Mouse (Mus musculus): ENCODE measurements around the gene Rnf150.

- TF ChIP-seq ZKSCAN1 (IDR thresholded peaks at IDR 0.05; ENCODE audit: low read depth, low read length), result no peak
- TF ChIP-seq CHD2 (IDR thresholded peaks at IDR 0.05; ENCODE audit: low read length), result no peak
- no peak for TF ChIP-seq POLR2A (IDR thresholded peaks at IDR 0.05; ENCODE audit: control insufficient read depth in 1 of 2, insufficient read depth in 1 of 2, low read depth in 1 of 2, low read length in 2 of 2, poor library complexity in 1 of 2)
- no peak for TF ChIP-seq SMC3 (IDR thresholded peaks at IDR 0.05; ENCODE audit: low read depth, low read length)
- TF ChIP-seq CHD1 (IDR thresholded peaks at IDR 0.05; ENCODE audit: low read depth, low read length), result no peak
- TF ChIP-seq TBP (IDR thresholded peaks at IDR 0.05; ENCODE audit: low read depth, low read length), result no peak
- TF ChIP-seq EP300 (IDR thresholded peaks at IDR 0.05; ENCODE audit: low read depth in 1 of 2, low read length in 2 of 2), result no peak
- TF ChIP-seq RAD21 (IDR thresholded peaks at IDR 0.05; ENCODE audit: low read depth, low read length), result no peak
- no peak for TF ChIP-seq CTCF (IDR thresholded peaks at IDR 0.05 in 2 of 3, conservative IDR thresholded peaks at IDR 0.05 in 1 of 3; ENCODE audit: control insufficient read depth in 1 of 3, insufficient read depth in 1 of 3, low read depth in 2 of 3, low read length in 3 of 3, poor library complexity in 1 of 3, severe bottlenecking in 1 of 3)
- TF ChIP-seq ZNF384 (IDR thresholded peaks at IDR 0.05; ENCODE audit: low read depth, low read length), result no peak
- no peak for TF ChIP-seq USF1 (IDR thresholded peaks at IDR 0.05; ENCODE audit: low read depth, low read length)
- no peak for TF ChIP-seq TCF12 (IDR thresholded peaks at IDR 0.05; ENCODE audit: low read depth, low read length)
- no peak for TF ChIP-seq GATA1 (IDR thresholded peaks at IDR 0.05; ENCODE audit: low read depth, low read length)
Observed at GRCm38 (mm10) chr8:83052896-83053295, 189.7 kb downstream of the Rnf150 start.

All from MEL (cell line).